Mouse (Mus musculus): ENCODE results near the gene Nfkbie.

Gene Nfkbie

DNA sequence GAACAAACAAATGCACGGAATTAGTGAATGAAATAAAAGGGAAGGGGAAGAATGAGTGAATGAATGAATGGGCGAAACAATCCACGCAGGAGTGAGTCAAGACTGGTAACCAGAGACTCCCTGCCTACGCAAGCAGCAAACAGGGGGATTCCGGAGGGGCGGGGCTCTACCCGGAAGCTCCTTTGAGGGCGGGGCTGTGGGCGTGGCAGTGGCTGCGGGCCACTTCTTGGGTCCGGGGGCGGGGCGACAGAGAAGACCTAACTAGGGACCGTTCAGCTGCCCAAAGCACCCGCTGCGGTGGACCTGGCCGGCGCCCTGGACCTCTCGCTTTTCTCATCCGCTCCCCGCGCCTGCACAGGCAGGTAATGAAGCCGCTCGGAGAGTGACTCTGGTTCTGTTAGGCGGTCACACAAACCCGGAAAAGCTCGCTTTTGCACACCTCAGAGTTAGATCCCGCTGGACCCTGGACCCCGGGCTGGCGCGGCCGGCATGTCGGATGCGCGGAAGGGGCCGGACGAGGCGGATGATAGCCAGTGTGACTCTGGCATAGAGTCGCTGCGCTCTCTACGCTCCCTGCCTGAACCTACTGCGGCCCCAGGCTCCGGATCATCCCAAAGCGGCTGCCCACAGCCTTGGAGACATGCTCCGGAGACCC is at the start of gene Nfkbie:
Gene Nfkbie, plus strand, starts transcription at position 252 of the 655 bp plus-strand sequence.
- DNase-seq (ENCODE audit: extremely low read depth, low read depth, low spot score): no peak

DNA sequence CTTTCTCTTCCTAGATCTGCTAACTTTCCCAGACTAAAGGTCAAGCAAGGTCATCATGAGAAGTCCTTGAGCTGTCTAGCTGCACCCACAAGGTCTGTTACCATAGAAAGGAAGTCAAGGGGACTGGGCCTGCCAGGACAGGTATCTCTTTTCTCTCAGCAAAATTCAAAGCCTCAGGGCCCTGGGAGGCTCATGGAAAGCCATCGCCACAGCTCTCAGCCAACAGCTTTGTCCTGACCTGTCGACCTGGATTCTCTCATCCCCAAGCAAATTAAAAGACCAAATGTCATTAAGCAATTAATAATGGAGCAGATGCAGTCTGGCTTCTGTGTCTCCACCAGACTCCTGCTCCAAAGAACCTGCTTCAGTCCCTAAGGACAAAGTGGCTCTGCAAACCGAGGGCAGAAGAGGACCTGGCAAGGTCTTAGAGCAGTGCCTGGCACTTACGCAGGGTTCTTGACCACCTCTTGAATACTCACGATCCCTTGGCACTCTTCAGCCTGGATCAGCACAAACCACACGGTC is 49.5 kb upstream of the Nfkbie start:
- DNase-seq (ENCODE audit: extremely low read depth, low read depth, low spot score): peak; percentile 89

DNA sequence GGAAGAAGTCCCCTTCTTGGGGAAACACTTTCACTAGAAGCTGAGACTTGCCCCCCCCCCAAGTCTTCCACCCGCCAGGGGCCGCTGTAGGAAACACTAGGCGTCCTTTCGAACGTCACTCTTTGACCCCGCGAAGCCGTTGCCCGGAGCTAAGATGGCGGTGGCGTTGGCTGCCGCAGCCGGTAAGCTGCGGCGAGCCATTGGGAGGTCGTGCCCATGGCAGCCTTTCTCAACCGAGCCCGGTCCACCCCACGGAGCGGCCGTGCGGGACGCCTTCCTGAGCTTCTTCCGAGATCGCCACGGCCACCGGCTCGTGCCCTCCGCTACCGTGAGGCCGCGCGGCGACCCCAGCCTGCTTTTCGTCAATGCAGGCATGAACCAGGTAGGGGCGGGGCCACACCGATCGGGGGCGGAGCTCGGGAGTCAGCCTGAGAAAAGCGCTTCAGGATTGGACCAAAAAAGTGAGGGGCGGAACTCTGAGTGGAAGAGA is 48.8 kb upstream of the Nfkbie start, which contains the start of gene Aars2:
Gene Aars2, plus strand, starts transcription at position 142 of the 490 bp plus-strand sequence.
- peak; percentile 46 for DNase-seq (ENCODE audit: extremely low read depth, low read depth, low spot score)

DNA sequence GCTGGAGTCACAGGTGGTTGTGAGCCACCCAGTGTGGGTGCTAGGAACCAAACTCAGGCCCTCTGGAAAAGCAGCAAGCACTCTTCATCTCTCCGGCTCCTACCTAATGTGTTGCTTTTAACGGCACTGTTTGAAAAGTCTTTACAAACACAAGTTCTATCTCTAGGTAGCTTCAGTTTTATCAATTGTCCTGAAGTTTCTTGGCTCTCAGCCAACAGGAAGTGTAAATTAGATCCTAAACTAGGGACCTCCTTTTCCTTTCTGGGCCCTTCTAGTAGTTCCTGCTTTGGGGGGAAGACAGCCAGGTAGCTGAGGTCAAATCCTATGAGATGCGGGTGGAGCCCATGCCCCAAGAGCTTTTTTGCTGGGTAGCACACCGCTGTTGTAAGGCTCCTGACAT is 44.6 kb upstream of the Nfkbie start:
- DNase-seq (ENCODE audit: extremely low read depth, low read depth, low spot score): no peak

DNA sequence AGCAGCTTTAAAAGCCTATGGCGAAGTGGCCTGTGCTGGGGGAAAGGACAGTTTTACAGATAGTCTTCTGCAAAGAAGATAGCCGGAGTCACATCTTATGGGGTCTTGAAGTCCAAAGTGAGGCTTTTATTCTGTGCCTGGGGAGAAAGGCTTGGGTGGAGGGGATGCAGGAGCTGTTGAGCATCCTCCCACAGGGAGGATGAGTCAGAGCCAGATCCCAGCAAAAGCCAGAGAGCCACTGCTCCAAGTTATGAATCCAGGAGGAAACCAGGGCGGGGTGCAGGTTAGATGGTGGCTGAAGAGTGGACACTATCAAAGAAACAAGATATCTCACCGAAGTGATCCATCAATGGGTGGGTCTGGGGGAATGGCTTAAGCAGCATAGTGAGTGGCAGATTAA is 43.7 kb upstream of the Nfkbie start:
- no peak for DNase-seq (ENCODE audit: extremely low read depth, low read depth, low spot score)

DNA sequence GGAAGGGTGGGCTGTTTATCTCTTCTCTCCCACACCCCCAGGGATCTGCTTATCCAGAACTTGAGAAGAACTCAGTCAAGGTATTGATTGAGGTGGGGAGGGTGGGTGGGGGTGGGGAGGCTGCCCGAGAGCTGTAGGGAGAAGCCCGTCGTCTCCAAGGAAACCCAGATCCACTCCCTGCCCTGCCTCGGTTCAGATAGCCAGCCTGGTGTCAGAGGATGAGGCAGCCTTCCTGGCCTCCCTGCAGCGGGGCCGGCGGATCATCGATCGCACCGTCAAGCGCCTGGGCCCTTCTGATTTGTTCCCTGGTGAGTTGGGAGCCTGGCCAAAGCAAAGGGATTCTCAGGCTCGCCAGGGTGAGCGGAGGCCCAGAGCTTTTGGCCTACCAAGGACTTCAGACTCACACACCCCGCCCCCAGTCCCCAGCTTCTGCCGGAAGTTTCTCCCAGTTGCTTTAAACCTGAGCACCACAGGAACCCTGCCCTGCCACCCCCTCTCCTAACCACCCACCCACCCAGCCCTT is 40.2 kb upstream of the Nfkbie start:
- no peak for DNase-seq (ENCODE audit: extremely low read depth, low read depth, low spot score)

DNA sequence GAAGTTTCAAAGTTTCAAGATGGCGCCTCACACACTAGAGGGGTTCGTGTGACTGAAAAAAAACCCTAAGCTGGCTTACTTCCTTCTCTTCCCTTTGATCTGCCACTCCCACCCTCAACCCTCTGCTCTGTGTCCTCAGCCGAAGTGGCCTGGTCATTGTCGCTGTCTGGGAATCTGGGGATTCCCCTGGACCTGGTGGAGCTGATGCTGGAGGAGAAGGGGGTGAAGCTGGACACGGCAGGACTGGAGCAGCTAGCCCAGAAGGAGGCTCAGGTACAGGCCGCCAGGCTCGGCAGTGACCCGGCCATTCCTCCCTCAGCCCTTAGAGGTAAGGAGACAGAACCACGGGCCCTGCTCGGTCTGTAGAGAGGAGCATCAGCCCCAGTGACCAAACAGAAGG is 39.7 kb upstream of the Nfkbie start:
- DNase-seq (ENCODE audit: extremely low read depth, low read depth, low spot score): no peak

DNA sequence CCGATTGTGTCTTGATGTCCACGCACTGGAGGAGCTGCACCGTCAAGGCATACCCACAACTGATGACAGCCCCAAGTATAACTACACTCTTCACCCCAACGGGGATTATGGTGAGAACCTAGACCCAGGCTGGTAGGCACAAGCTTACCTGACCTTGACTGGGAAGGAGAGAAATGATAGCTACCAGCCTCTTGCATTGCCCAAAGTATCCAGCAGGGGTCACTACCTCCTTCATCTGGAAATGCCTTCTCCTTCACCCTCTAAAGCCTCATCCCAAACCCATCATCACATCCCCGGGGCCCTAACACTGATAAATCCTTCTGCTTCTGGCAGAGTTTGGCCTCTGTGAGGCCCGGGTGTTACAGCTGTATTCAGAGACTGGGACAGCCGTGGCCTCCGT is 39.0 kb upstream of the Nfkbie start:
- DNase-seq (ENCODE audit: extremely low read depth, low read depth, low spot score): no peak

DNA sequence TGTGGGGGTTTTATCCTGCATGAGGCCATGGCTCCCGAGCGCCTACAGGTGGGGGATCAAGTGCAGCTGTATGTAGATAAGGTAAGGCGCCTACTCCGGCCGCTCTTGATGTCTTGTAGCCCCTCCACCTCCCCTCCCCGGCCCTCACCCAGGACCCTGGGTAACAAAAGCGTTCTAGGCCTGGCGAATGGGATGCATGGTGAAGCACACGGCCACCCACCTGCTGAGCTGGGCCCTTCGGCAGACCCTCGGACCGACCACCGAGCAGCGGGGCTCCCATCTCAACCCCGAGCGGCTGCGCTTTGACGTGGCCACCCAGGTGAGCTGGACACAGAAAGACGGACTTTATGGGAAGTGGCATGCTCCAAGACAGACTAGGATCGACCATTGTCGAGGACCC is 38.4 kb upstream of the Nfkbie start:
- DNase-seq (ENCODE audit: extremely low read depth, low read depth, low spot score): no peak

DNA sequence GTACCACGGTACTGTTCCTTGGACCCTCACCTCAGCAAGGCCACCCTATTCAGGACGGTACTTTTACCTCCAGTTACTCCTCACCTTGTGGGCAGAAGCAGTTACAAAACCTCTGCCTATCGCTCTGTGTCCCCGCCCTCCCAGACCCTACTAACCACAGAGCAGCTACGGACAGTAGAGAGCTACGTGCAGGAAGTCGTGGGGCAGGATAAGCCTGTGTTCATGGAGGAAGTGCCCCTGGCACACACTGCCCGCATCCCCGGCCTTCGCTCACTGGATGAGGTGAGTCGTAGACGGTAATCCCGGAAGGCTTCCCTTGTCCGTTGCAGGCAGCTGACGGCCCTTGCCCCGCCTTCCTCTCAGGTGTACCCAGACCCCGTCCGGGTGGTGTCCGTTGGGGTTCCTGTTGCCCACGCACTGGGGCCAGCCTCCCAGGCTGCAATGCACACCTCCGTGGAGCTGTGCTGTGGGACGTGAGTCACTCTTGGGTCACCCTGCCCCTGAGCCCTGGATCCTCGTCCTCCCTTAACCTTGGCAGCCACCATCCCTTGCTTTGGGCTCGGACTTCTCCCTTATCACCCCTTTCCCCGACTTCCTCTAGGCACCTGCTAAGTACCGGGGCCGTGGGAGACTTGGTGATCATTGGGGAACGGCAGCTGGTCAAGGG is 37.8 kb upstream of the Nfkbie start:
- no peak for DNase-seq (ENCODE audit: extremely low read depth, low read depth, low spot score)

DNA sequence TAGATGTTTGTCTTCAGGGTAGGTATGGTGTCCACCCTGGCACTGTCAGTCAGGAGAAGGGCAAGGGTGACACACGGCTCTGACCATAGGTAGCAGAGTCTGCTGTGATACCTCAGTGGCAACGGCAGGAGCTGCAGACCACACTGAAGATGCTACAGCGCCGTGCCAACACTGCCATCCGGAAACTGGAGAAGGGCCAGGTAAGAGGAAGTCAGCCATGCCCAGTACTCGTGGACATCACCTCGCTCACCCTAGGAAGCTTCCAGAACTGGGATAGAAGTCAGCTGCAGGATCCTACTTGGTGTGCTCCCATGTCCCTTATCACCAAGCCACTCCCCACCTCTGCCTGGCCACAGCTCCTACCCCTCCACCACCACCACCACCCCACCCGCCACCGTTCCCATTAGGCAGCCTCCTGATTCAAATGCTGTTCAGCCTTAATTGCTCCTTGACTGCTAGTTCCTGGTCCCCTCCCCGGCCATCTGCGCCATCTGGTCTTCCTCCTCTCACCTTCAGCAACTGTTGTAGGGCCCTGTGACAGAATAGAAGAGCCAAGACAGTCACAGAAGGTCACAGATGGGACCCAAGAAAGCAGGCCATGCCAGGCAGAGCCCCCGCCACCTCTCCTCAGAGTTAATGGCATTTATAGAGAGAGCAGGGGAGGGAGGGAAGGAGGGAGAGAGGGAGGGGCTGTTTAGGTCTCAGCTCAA is 36.6 kb upstream of the Nfkbie start:
- no peak for DNase-seq (ENCODE audit: extremely low read depth, low read depth, low spot score)

DNA sequence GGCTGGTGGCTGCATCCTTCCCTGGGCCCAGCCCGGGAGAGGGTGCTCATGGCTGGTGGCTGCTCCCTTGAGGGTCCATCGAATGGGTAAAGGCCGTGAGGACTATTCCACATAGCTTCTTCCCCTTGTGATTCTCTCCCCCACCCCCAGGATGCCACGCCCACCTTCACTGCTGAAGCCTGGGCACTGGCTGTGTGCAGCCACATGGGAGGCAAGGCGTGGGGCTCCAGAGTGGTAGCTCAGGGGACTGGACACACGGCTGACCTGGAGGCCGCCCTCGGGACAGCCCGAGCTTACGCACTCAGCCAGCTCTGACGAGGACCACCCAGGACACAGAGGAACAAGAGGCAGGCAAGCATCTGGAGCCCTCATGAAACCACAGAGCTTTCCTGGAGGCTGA is 35.4 kb upstream of the Nfkbie start:
- no peak for DNase-seq (ENCODE audit: extremely low read depth, low read depth, low spot score)

DNA sequence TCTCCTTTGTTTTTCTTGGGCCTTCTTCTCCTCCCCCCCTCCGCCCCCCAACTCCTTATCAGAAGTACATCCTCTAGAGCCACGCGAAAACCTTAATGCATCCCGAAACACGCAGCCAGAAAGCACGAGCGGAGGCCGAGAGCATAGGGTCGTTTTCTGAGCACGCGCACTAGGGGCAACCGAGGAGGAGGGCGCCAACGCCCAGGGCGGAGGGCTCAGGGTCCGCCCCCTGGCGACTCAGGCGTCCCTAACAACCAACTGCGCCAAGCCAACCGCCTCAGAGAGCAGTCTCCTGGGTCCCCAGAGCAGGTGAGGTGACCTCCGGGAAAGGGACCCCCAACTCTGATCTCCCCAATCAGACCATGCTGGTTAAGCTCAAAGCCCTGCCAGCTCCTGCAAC is 32.2 kb upstream of the Nfkbie start, which contains the start of gene Tcte1:
Gene Tcte1, plus strand, starts transcription at position 172 of the 400 bp plus-strand sequence.
- DNase-seq (ENCODE audit: extremely low read depth, low read depth, low spot score): no peak

DNA sequence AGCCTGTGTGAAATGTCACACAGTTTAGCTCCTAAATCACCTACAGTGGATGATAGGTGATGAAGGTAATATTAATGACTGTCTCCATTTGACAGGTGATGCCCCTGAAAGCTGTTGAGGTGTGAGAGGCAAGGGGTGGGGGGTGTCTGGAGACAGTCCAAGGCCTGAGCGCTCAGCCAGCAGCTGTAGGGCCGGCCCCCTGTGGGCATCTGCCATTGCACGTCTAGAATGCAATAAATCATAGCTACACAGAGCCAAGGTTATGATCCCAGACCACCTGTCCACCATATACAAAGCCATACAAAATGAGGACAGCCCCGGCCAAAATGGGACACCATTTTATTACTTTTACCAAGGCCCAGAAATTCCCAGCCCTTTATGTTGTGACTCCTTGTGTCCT is 30.5 kb upstream of the Nfkbie start:
- DNase-seq (ENCODE audit: extremely low read depth, low read depth, low spot score): no peak

DNA sequence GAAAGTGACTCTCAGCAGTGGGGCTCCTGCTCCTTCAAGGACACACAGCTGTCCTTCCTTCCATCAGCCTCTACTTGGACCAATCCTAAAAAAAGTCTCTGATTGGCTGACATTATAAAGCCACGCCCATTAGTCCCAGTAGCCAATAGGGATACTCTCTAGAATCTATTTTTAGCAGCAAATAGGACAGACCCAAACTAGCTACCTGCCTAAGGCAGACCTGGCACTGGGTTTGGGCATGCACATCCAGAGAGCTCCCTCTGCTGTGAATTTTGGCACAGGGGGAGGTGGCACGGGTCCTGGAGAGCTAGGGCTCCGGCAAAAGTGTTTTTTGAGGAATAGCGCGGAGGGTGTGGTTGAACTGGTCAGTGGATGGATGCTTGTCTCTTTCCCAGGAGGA is 28.9 kb upstream of the Nfkbie start:
- no peak for DNase-seq (ENCODE audit: extremely low read depth, low read depth, low spot score)

DNA sequence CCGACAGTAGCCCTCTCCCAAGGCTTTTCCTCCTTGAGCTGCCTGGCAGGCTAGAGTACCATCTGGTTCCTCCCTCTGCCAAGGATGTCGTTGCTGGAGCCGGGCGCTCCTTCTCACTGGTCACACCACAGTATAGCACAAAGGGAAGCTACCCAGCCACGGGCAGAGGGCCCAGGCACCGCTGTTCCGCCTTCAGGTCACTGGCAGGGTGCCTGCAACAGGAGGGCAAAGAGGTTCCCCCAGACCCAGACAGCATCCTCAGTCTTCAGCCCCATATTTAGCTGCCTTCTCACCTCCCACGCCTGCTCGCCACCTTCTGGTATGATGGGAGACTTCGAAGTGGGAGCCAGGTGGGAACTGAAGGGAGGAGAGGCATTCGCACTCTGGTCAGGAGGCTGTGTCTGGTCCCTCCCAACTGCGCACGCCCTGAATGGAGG is 25.1 kb upstream of the Nfkbie start:
- DNase-seq (ENCODE audit: extremely low read depth, low read depth, low spot score): no peak

DNA sequence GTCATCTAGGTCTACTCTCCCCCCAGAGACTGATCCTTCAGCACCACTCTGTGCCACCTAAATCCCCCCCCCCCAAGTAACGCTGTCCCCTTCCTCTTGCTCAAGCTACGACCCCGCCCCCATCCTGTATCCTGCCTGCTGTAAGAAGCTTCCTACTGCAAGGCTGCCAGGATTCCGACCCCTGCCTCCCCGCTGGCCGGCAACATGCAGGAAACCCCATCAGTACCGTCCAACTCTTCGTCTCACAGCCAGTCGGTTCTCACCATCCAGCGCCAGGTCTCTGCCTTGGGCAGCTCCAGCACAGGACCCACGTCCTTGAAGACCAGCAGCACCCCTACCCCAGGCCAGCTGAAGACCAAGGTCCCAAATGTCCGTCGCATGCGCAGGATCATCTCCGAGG is 22.6 kb upstream of the Nfkbie start:
- no peak for DNase-seq (ENCODE audit: extremely low read depth, low read depth, low spot score)

DNA sequence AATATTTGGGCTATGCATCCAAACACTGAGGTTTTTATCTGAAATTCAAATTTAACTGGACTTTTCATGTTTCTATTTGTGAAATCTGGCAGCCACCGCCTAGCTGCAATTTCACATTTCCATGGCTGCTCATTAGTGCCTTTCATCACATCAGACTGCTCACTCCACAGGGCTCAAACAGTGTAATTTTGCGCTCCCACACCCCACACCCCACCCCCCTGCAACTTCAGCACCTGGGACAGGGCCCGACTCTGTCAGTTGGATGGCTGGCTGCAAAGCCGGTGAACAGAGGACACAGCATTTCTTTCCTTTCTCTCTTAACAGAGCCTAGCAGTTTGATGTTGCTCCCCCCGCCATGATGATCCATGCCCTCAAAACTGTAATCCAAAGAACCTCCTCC is 19.2 kb upstream of the Nfkbie start:
- no peak for DNase-seq (ENCODE audit: extremely low read depth, low read depth, low spot score)

DNA sequence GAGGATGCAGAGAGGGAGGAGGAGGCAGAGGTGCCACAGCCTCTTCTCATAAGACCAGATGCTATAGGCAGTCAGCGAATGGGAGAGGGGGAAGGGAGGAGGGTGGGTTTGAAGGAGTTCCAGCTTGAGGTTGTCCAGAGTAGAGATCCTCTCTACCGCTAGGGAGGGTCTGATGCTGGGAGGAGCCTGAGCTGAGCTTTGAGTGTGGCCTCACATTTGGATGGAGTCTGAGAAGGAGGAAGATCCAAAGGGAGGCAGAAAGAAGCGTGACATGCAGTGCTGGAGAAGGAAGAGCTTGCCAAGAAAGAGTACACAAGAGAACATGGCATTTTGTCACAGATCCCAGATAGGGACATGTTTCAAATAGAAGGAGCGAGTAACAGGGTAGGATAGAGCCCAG is 17.1 kb upstream of the Nfkbie start:
- no peak for DNase-seq (ENCODE audit: extremely low read depth, low read depth, low spot score)

DNA sequence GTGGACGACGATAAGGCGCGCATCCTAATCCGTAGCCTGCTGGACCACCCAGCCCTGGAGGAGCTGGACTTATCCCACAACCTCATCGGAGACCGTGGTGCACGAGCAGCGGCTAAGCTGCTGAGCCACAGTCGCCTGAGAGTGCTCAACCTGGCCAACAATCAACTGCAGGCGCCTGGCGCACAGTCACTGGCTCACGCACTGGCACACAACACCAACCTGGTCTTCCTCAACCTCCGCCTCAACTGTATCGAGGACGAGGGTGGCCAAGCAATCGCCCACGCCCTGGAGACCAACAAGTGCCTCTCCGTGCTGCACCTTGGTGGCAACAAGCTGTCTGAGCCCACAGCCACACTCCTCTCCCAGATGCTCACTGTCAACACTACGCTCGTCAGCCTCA is 15.8 kb upstream of the Nfkbie start:
- DNase-seq (ENCODE audit: extremely low read depth, low read depth, low spot score): no peak

DNA sequence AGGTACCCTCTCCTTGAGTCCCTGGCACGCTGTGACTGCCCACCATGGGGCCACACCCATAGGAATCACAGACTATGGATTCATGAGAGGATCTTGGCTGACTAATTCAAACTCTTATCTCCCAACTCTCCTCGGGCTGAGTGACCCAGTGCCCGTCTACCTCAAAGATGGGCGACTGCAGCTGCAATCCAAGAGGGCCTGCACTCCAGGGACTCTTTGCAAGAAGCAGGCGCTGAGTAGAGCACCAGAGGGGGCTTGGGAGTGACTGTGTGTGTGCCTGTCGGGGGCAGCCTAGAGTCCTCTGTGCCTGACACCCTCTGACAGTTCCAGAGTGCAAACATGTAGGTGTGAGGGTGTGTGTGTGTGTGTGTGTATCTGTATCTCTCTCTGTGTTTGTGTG is 13.4 kb upstream of the Nfkbie start:
- DNase-seq (ENCODE audit: extremely low read depth, low read depth, low spot score): no peak

All from fat pad, adult 2 months (tissue).